Mouse (Mus musculus) heart, adult 2 months (tissue): ENCODE results near the gene Lyzl4.

Experiments used
- CTCF ChIP-seq: fragments of 200-600 bp; IDR thresholded peaks from 2 replicates; pipeline ENCODE4 v1.8.1; 2022; ENCODE audit warnings: antibody characterized with exemption, mild to moderate bottlenecking, moderate library complexity
- POLR2A ChIP-seq: fragments of 200-500 bp; IDR thresholded peaks from 2 replicates; pipeline ENCODE4 v1.6.1; 2011; ENCODE audit warnings: mild to moderate bottlenecking, low read depth, low read length, control low read depth; ENCODE audit not compliant: insufficient read depth

DNA sequence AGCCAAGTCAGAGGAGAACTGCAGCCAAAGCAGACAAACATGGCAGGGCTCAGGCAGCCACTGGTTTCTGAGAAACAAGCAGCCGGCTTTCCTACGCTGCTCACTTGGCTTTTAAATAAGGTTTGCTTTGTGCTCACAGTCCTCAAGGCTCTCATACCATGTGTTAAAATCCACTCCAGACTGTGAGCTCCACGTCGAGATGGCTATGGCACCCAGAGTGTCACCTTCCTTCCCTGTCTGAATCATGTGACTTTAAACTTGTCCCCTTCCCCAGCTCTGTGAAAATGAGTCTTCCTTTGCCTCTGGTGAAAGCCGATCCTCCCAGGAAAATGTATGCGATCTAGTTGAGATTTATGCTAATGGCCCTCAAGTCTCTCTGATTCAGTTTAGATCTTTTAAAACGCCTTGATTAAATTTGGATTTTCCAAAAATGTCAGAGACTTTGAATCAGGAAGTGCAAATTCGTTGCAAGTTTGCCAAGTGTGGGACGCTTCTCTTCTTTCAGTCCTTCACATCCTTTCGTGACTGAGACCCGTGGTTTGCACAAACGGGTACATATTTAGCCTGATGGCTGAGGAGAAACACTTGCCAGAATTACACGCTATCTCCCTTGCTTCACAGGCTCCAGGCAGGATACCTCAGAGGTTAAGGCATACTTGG, 41.6 kb downstream of the Lyzl4 start:
- TF ChIP-seq POLR2A: no peak
- no peak for TF ChIP-seq CTCF
